Mouse (Mus musculus) heart, adult 2 months (tissue): ENCODE data around the gene Sash3. TPM values are rescaled to one million over a fixed set of nuclear protein-coding genes. Genes with fewer than 3 reads are reported as not detected.

Experiments used
- DNase-seq, 2 experiments: peaks; one replicate each; pipeline ENCODE4 v3.0.0; 2021
- H3K27ac ChIP-seq: fragments of 200-600 bp; 2 replicates; pipeline ENCODE4 v1.8.1; 2022
- H3K27me3 ChIP-seq: fragments of 200-500 bp; 2 replicates; pipeline ENCODE4 v1.6.1; 2012; ENCODE audit warnings: mild to moderate bottlenecking, low read length, inconsistent platforms, mixed read lengths; ENCODE audit not compliant: control insufficient read depth, insufficient read depth
- H3K36me3 ChIP-seq: fragments of 200-500 bp; 2 replicates; pipeline ENCODE4 v1.6.1; 2012; ENCODE audit warnings: low read length, inconsistent platforms; ENCODE audit not compliant: control insufficient read depth, insufficient read depth
- H3K4me1 ChIP-seq: fragments of 200-500 bp; 2 replicates; pipeline ENCODE4 v1.6.1; 2011; ENCODE audit warnings: low read length; ENCODE audit not compliant: control insufficient read depth, insufficient read depth
- H3K4me3 ChIP-seq: fragments of 200-600 bp; 2 replicates; pipeline ENCODE4 v1.8.1; 2022
- H3K79me2 ChIP-seq: fragments of 200-500 bp; replicated peaks from 2 replicates; pipeline ENCODE4 v1.6.1; 2012; ENCODE audit warnings: mild to moderate bottlenecking, inconsistent platforms, low read length, moderate library complexity, mixed read lengths; ENCODE audit not compliant: control insufficient read depth, insufficient read depth
- H3K9ac ChIP-seq: fragments of 200-500 bp; 2 replicates; pipeline ENCODE4 v1.6.1; 2012; ENCODE audit warnings: low read depth, mild to moderate bottlenecking, control low read depth, inconsistent platforms, low read length, mixed read lengths
- CTCF ChIP-seq: fragments of 200-600 bp; IDR thresholded peaks from 2 replicates; pipeline ENCODE4 v1.8.1; 2022; ENCODE audit warnings: antibody characterized with exemption, mild to moderate bottlenecking, moderate library complexity
- EP300 ChIP-seq: fragments of 200-500 bp; IDR thresholded peaks from 2 replicates; pipeline ENCODE4 v1.6.1; 2011; ENCODE audit warnings: low read depth, low read length, control low read depth; ENCODE audit not compliant: insufficient read depth
- POLR2A ChIP-seq: fragments of 200-500 bp; IDR thresholded peaks from 2 replicates; pipeline ENCODE4 v1.6.1; 2011; ENCODE audit warnings: mild to moderate bottlenecking, low read depth, low read length, control low read depth; ENCODE audit not compliant: insufficient read depth
- WGBS: fragments of 180-500 bp; shearing (Covaris S2); methylation state at CpG from one replicate; pipeline ENCODE4 v1.1.7; 2018; 5-methylcytosine and 5-hydroxymethylcytosine counted together
- intact Hi-C: fragments of 180-260 bp; cut with DNase I; formaldehyde crosslinking; loops from one replicate; pipeline ENCODE4 v1.15.1; 2025
- polyA plus RNA-seq: library from polyadenylated mRNA; depleted of rRNA; stranded (reverse); fragments of >200 nt; gene quantifications from 2 replicates; pipeline ENCODE4 v1.2.3, GENCODE M21; 2012
- total RNA-seq, 2 experiments: library from RNA; stranded (reverse); gene quantifications; 2 replicates each; pipeline ENCODE4 v1.2.3; 2021

Gene Sash3
- total and polyA plus RNA-seq, 3 experiments: 1.2 to 2.9 (median 1.3) TPM

GRCm38 (mm10) chrX:48147741-48148186, 1.5 kb downstream of the Sash3 start:
- Histone ChIP-seq H3K9ac (no peak overlapping the region), H3K4me1 (no peaks in the 10 kb centered on the region), H3K27me3 (no peaks in the 10 kb centered on the region), H3K4me3 (no peak overlapping the region), H3K79me2 (no peaks in the 10 kb centered on the region), H3K27ac (no peak overlapping the region), H3K36me3 (no peaks in the 10 kb centered on the region)
- WGBS: 87% methylated on average over 7 of the region's 7 CpGs
- DNase-seq: no peak
- intact Hi-C loops: no loop called here
- TF ChIP-seq EP300 (no peak), CTCF (no peak), POLR2A (no peak)

DNA sequence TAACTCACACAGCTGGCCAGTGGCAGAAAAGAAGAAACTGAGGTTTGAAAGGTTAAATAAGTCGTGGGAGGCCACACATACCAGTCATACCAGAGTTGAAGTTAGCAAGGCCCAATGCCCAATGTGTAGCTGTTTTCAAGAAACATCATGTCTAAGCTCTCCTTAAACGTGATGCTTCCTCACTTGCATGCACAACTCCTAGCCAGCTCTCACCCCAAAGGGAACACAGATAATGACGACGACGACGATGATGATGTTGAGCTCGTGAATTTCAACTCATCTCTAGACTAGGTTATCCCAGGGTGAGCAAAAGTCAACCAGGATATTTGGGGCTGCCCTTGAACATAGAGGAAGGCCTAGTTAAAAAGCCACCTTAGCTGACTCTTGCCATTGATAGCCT, 5.9 kb downstream of the Sash3 start:
- WGBS: 62% methylated on average over 7 of the region's 7 CpGs
- Histone ChIP-seq H3K4me1 (no peaks in the 10 kb centered on the region), H3K27ac (no peak overlapping the region), H3K79me2 (no peaks in the 10 kb centered on the region), H3K4me3 (no peak overlapping the region), H3K27me3 (no peaks in the 10 kb centered on the region), H3K36me3 (no peaks in the 10 kb centered on the region), H3K9ac (no peak overlapping the region)
- DNase-seq: no peak
- no peak for TF ChIP-seq POLR2A
- intact Hi-C loops: no loop called here

GRCm38 (mm10) chrX:48153414-48153813, 7.2 kb downstream of the Sash3 start:
- TF ChIP-seq CTCF (no peak), POLR2A (no peak), EP300 (no peak)

GRCm38 (mm10) chrX:48153949-48154348, 7.7 kb downstream of the Sash3 start:
- H3K27ac ChIP-seq: no peak overlapping the region
- intact Hi-C loops: no loop called here
- H3K4me1 ChIP-seq: no peaks in the 10 kb centered on the region
- no peak overlapping the region for H3K9ac ChIP-seq
- H3K79me2 ChIP-seq: no peaks in the 10 kb centered on the region
- no peaks in the 10 kb centered on the region for H3K36me3 ChIP-seq
- WGBS: 62% methylated on average over 2 of the region's 2 CpGs
- no peak overlapping the region for H3K4me3 ChIP-seq
- no peaks in the 10 kb centered on the region for H3K27me3 ChIP-seq
- TF ChIP-seq EP300: no peak
- no peak for DNase-seq

More at GRCm38 (mm10) chrX:48153414-48153813, 7.2 kb downstream of the Sash3 start:
- Histone ChIP-seq H3K4me1 (no peaks in the 10 kb centered on the region), H3K4me3 (no peak overlapping the region), H3K27me3 (no peaks in the 10 kb centered on the region), H3K79me2 (no peaks in the 10 kb centered on the region), H3K36me3 (no peaks in the 10 kb centered on the region), H3K9ac (no peak overlapping the region), H3K27ac (no peak overlapping the region)
- intact Hi-C loops: no loop called here
- DNase-seq: no peak
- WGBS: 68% methylated on average over 2 of the region's 2 CpGs

DNA sequence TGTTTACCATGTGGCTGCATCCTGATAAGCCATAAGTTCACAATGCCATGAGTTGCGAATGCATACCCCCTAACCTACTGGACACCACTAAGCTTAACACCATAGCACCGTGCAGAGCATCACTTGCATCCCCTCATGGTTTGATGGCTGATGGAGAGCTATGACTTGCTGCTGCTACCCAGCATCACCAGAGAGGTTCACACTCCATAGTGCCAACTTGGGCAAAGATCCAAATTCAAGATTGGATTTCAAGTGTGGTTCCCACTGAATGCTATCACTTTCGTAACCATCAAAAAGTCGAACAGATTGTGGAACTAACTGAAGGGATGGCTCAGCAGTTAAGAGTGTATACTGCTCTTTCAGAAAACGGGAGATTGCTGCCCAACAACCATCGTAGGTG, 9.3 kb downstream of the Sash3 start:
- H3K4me1 ChIP-seq: no peaks in the 10 kb centered on the region
- no peaks in the 10 kb centered on the region for H3K79me2 ChIP-seq
- no peak overlapping the region for H3K4me3 ChIP-seq
- H3K27me3 ChIP-seq: no peaks in the 10 kb centered on the region
- no peak overlapping the region for H3K9ac ChIP-seq
- WGBS: 84% methylated on average over 6 of the region's 6 CpGs
- H3K27ac ChIP-seq: no peak overlapping the region
- TF ChIP-seq EP300 (no peak), CTCF (no peak), POLR2A (no peak)
- DNase-seq: no peak
- intact Hi-C loops: no loop called here
- no peaks in the 10 kb centered on the region for H3K36me3 ChIP-seq

DNA sequence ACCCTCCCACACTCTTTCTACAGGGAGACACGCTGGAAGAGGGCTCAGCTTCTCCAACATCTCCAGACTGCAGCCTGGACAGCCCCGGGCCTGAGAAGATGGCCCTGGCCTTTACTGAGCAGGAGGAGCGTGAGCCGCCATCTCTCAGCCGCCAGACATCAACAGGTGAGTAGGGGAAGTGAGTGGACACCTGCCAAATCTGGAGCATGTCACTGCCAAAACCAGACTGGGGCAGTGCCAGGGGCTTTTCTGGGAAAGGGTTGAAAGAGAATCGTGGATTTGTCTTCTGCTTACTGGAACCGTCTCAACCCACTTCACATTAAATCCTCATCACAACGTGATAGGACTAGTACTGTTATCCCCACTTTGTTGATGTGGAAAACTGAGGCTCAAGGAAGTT, 11.2 kb downstream of the Sash3 start:
- Histone ChIP-seq H3K4me3 (no peak overlapping the region), H3K79me2 (no peaks in the 10 kb centered on the region), H3K27ac (no peak overlapping the region), H3K4me1 (no peaks in the 10 kb centered on the region), H3K27me3 (no peaks in the 10 kb centered on the region), H3K9ac (no peak overlapping the region), H3K36me3 (no peaks in the 10 kb centered on the region)
- TF ChIP-seq CTCF (no peak), POLR2A (no peak), EP300 (no peak)
- DNase-seq: no peak
- intact Hi-C loops: no loop called here
- WGBS: 68% methylated on average over 8 of the region's 8 CpGs

- H3K9ac ChIP-seq: no peak overlapping the region
- no peak for TF ChIP-seq EP300
- no peak for TF ChIP-seq CTCF
- no peak for TF ChIP-seq POLR2A
- H3K4me1 ChIP-seq: no peaks in the 10 kb centered on the region
- no peak for DNase-seq
- H3K4me3 ChIP-seq: no peak overlapping the region
- intact Hi-C loops: no loop called here
- 76% methylated on average over 11 of the region's 11 CpGs for WGBS
- H3K79me2 ChIP-seq: no peaks in the 10 kb centered on the region
- no peaks in the 10 kb centered on the region for H3K36me3 ChIP-seq
- no peak overlapping the region for H3K27ac ChIP-seq
- no peaks in the 10 kb centered on the region for H3K27me3 ChIP-seq
Measured at GRCm38 (mm10) chrX:48158229-48158919, 12.1 kb downstream of the Sash3 start.
